Mouse (Mus musculus) c-Kit-positive CD71-positive TER-119-negative erythroid progenitor cells, embryonic 14.5 days (primary cell): ENCODE measurements at regions not wholly inside any gene's neighbourhood (a gene's known extent, or its start where the extent isn't known, plus 50 kb on each side); places are given as distances from the start of the nearest gene placed in this dataset.
"Not testable (repeated sequence)": the region's sequence is repeated elsewhere in the genome, so short reads cannot be mapped to it uniquely, and the experiment has no call there.

ENCODE experiments used
- DNase-seq: peaks from one replicate; pipeline ENCODE4 v3.0.0-alpha.2; 2013; ENCODE audit warnings: low read depth

DNA sequence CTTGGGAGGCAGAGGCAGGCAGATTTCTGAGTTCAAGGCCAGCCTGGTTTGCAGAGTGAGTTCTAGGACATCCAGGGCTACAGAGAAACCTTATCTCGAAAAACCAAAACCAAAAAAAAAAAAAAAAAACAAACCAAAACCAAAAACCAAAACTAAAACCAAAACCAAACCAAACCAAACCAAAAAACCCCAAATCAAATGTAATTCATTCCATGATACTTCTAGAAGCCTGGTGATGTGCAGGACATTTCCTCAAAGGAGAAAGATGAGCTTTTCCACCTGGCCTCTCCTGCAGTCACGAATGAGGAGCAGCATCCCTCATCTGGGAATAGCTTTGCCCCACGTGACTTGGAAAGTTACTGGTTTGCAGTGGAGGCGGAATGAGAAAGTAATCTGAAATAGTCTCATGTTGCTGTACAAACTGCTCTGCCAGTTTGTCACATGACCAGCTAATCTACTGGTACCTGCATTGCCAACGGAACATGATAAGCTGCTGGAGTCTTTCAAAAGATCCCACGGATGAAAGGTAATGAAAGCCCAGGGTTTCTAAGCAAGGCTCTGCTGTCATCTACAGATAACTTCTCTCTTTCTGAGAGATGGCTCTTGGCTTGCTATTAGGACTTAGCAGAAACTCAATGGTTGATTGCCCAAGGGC lies 127.8 kb upstream of the Max start:
- DNase-seq = peak; percentile 70

DNA sequence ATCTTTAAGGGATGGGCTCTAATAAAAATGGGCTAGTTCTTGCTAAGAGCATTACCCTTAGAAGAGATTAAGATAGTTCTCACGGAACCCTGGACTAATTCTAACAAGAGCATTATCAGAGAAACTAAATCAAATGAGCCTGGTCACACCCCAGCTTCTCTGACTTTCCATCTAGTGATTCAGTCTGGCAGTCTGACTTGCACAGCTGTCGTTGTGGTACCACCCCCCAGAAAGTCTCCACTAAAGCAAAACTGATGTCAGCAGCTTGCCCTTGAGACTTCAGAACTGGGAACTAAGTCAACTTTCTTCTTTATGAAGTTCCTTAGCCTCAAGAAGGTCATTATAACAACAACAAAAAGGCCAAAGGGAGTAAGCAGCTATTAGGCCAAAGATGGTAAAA lies 126.5 kb upstream of the Max start:
- no peak for DNase-seq

- not testable (repeated sequence) for DNase-seq
Observed at GRCm38 (mm10) chr12:77086931-77087330, 124.9 kb upstream of the Max start.

DNA sequence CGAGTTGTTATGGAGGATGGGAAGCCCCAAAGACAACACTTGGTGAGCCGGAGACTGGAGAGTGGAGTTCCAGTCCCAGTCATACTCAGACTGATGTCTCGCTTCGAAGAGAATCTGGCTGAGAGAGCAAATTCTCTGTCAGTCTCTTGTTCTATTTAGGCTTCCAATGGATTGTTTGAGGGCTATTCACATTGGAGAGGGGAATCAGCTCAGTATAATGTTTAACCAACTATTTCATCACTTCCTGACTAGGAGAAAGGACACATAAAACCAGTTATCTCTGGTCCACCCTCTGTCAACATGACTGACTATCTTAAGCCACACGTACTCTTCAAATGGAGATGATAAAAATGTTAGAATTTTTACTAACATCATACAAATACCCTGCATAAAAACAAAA lies 123.9 kb upstream of the Max start:
- no peak for DNase-seq

DNA sequence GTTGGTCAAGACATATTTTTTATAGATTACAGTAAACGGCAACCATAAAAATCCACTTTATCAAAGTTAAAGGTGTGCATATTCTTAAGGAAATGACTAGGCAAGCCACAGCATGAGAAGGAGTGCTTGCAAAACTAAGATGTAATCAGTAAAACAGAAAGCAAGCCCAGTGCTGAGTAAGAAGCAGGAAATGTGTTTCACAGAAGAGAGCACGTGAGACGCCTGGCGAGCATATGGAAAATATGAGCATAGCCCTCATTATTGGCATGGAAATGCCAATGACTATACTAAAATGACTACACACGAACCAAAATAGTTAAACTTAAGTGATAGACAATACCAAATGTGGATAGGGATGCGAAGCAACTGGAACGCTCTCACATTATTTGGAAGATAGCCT lies 123.2 kb upstream of the Max start:
- no peak for DNase-seq

DNA sequence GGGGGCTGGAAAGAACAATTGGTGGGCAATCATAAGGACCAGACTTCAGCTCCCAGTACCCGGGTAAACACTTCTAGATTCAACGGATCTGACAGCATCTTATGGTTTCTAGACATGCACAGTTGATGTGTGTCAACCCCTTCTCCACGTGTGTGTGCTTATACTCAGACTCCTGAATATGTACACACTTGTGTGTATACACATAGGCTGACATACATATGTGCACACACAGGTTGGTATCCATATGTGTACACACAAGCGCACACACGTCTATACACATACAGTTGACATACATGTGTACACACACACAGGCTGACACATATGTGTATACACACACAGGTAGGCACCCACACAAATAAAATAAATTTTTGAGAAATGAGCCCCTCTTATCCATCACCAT lies 122.7 kb upstream of the Max start:
- no peak for DNase-seq

GRCm38 (mm10) chr12:77084343-77084742 lies 122.3 kb upstream of the Max start:
- DNase-seq = no peak

DNA sequence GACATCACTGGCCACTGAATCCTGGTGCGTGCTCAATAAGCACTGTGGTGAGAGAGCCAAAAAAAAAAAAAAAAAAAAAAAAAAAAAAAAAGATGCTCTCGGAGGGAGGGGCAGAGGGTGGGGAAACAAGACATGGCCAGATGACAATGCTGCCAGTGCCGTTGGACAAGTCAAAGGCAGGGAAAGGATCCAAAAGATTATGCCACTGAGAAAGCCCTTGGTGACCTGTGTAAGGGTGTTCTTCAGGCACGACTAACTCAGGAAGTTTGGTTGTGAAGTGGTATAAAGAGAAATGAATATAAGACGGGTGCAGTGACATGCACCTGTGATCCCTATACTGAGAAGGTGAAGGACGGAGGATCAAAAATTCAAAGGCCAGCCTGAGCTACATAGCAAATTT lies 121.8 kb upstream of the Max start:
- no peak for DNase-seq

GRCm38 (mm10) chr12:77081774-77082173 lies 119.8 kb upstream of the Max start:
- DNase-seq = no peak

DNA sequence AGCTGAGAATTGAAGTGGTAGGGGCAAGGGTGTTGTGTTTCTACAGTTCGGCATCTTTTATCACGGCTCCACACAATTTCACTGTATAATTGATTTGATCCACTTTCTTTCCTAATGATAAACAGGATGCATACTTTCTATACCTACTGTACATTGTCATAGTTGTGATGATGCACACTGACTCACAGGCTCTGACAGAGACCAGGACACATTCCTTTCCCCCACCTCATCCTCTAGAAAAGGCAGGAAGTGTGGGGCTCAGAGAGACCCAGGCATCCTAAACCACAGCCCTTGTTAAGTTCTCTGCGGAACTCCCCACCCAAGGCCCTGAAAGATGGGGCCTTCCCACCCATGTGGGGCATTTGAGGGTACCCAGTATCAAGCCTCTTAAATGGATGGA lies 117.5 kb upstream of the Max start:
- no peak for DNase-seq

DNA sequence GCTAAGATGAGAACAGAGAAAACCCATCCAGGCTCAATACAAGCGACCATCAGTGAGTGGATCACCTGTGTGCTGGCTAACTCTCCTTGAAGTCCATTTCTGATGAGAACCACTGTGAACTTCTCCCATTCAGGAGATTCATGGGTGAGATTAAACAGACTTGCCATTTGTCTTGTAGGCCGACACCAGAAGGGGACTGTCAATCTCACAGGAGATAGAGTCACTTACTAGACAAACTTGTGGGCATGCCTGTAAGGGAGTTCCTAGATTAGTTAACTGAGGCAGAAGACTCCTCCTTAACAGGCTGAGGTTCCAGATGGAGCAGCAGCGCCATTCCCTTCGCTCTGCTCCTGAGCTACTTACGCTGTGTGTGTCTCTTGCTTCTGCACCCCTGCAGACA lies 114.7 kb upstream of the Max start:
- no peak for DNase-seq

DNA sequence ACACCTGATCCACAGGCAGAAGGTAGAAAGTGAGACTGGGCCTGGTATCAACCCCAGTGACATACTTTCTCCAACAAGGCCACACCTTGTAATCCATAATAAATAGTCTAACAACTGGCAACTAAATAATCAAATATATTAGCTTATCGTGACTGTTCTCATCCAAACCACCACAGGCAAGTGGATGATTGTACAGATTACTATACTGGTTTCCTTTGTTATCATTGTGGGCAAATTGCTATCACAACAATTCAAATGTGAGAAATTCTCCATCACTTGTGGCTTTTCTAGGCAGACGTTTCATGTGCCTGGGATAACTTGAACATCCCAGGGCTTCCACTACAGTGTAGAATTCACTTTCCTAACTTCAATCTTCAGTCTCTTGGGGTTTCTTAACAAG lies 112.6 kb upstream of the Max start:
- DNase-seq = no peak

DNA sequence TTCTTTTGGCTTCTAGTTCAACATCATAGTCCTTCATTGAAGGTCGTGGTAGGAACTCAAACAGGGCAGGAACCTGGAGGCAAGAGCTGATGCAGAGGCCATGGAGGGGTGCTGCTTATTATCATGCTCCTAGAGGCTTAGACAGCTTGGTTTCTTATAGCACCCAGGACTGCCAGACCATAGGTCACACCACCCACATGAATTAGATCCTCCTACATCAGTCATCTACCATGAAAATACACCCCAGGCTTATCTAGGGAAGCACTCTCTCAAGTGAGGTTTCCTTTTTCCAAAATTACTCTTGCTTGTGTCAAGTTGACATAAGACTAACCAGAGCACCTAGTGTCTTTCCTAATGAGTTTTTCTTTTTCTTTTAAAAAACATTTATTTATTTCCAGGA lies 109.7 kb upstream of the Max start:
- DNase-seq = no peak

DNA sequence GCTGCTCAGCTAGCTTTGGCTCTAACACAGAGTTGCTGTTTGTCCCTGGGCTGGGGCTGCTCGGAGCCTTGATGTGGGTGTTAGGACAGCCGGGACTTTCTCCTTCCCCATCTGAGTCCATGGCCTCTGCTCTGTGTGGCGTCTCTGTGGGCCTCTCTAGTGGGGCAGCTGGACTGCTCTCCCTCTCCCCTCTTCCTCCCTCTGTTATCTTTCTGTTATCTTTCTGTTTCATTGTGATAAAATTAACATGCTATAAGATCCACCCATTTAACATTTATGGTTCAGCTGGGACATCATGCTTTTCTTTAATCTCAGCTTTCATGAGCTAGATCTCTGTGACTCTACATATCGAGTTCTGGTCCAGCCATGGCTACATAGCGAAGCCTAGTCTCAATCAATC lies 105.9 kb upstream of the Max start:
- no peak for DNase-seq

DNA sequence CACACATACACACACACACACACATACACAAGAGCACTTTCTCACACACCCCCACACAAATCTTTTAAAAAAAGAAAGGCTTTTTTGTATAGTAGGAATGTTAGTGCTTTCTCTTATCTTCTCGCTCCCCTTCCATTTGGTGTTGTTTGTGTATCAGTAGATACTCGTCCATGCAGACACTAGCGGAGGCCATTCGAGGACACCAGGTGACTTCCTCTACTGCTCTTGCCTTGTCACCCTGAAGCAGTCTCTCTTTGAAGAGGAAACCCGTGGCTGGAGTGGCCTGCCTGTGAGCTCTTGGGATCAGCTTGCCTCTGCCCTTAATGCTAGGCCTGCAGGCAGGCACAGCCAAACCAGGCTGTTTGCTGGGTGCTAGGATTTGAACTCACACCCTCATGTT lies 105.1 kb upstream of the Max start:
- no peak for DNase-seq

- DNase-seq = no peak
Observed at GRCm38 (mm10) chr12:77065645-77066512, 103.9 kb upstream of the Max start.

GRCm38 (mm10) chr12:77064048-77064447 lies 102.0 kb upstream of the Max start:
- no peak for DNase-seq

GRCm38 (mm10) chr12:77061562-77061847 lies 99.5 kb upstream of the Max start:
- no peak for DNase-seq

GRCm38 (mm10) chr12:77060766-77061561 lies 99.0 kb upstream of the Max start:
- no peak for DNase-seq

DNA sequence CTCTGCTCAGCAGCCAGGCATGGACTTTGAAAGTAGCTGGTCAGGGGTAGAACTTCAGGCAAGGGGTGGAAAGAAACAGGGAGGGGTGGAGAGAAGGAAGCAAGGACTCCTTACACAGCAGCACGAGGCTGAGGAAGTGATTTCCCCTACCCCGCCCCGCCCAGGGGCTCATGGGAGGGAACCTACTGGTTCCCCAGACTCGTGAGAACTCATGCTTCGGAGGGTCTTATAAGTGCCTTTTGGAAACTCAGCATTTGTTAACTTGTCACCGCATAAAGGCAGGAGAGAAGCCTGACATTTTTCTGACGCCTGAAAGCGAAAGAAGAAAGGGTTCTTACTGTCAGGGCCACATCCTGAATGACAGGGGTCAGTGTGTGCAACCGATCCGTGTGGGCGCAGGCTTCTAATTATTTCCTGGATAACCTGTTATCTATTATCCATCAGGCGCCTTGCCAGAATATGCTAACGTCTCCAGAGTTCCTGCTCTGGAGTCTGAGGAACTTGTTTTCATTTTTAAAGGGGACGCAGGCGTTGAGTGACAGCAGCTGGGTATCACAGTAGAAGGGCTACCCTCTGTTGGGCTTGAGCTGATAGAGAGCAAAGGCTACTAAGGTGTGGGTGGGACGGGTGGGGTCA lies 98.2 kb upstream of the Max start:
- DNase-seq = no peak

- no peak for DNase-seq
Observed at GRCm38 (mm10) chr12:77059679-77060059, 97.7 kb upstream of the Max start.

DNA sequence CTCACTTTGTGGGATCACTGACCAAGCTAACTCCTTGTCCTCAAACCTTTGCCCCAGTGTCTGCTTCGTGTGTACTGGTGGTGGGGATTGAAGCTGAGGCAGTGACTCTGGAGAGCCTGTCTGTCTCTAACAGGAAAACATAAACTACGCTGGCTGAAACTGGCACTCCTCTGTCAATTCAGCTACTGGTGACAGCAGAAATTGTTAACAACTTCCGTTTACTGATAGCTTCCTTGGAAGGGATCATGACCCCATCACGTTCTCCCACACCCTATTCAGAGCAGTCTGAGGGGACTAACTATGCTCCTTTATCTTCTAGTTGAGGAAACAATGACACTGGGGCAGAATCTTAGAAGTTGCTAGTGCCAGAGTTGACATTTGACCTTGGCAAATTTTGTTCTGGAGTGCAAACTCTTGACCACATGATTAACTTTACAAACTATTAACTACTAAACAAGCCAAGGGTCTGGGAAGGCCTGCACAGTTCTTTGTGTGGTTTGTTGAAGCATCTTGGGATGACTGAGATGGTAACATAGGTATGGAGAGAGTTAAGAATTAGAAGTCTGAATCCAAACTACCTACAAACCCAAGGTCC lies 96.7 kb upstream of the Max start:
- DNase-seq = no peak
